Mouse (Mus musculus) intestine, embryonic 14.5 days (tissue): ENCODE data around the gene Serpina3m. TPM values are rescaled to one million over a fixed set of nuclear protein-coding genes. Genes with fewer than 3 reads are reported as not detected.

Source experiments
- ATAC-seq: fragments of 200-750 bp; cut with Nextera tagmentation; replicated peaks from 2 replicates; pipeline ENCODE4 v1.8.0; 2017; ENCODE audit warnings: low read depth, moderate number of reproducible peaks, moderate TSS enrichment, moderate library complexity; ENCODE audit not compliant: low FRiP score, low TSS enrichment
- DNase-seq: peaks from one replicate; pipeline ENCODE4 v3.0.0-alpha.2; 2018; ENCODE audit warnings: low spot score
- H3K27ac ChIP-seq: fragments of 300-500 bp; sonication (generic); 2 replicates; pipeline ENCODE4 v1.5.1; 2014; ENCODE audit warnings: low read depth, mild to moderate bottlenecking, control low read depth
- H3K27me3 ChIP-seq: fragments of 300-500 bp; sonication (generic); replicated peaks from 2 replicates; pipeline ENCODE4 v1.6.1; 2014; ENCODE audit warnings: low read length, control low read depth; ENCODE audit not compliant: control insufficient read depth, insufficient read depth
- H3K36me3 ChIP-seq: fragments of 300-500 bp; sonication (generic); 2 replicates; pipeline ENCODE4 v1.6.1; 2014; ENCODE audit warnings: low read length, control low read depth; ENCODE audit not compliant: control insufficient read depth, insufficient read depth
- H3K4me1 ChIP-seq: fragments of 300-500 bp; sonication (generic); replicated peaks from 2 replicates; pipeline ENCODE4 v1.6.1; 2014; ENCODE audit warnings: low read length, control low read depth, mixed read lengths; ENCODE audit not compliant: control insufficient read depth, insufficient read depth
- H3K4me2 ChIP-seq: fragments of 300-500 bp; sonication (generic); 2 replicates; pipeline ENCODE4 v1.6.1; 2014; ENCODE audit warnings: low read length
- H3K4me3 ChIP-seq: fragments of 300-500 bp; sonication (generic); 2 replicates; pipeline ENCODE4 v1.5.1; 2014; ENCODE audit warnings: low read depth, low read length, control low read depth, mixed read lengths
- H3K9ac ChIP-seq: fragments of 300-500 bp; sonication (generic); 2 replicates; pipeline ENCODE4 v1.6.1; 2014; ENCODE audit warnings: mild to moderate bottlenecking, low read length
- H3K9me3 ChIP-seq: fragments of 300-500 bp; sonication (generic); 2 replicates; pipeline ENCODE4 v1.6.1; 2016; ENCODE audit warnings: low read length, control low read depth; ENCODE audit not compliant: control insufficient read depth
- WGBS: fragments of 180-500 bp; shearing (Covaris S2); extraction: QIAGEN DNeasy Blood & Tissue Kit; methylation state at CpG from one replicate; pipeline ENCODE4 v1.1.7; 2014; 5-methylcytosine and 5-hydroxymethylcytosine counted together
- polyA plus RNA-seq: library from polyadenylated mRNA; unstranded; fragments of >200 nt; fragmentation: Nextera tagmentation; extraction: Ambion mirVana; gene quantifications from 2 replicates; pipeline ENCODE4 v1.2.1, GENCODE M21; 2014

Gene Serpina3m
- polyA plus RNA-seq, 1 experiment from 2014 or later: not detected

DNA sequence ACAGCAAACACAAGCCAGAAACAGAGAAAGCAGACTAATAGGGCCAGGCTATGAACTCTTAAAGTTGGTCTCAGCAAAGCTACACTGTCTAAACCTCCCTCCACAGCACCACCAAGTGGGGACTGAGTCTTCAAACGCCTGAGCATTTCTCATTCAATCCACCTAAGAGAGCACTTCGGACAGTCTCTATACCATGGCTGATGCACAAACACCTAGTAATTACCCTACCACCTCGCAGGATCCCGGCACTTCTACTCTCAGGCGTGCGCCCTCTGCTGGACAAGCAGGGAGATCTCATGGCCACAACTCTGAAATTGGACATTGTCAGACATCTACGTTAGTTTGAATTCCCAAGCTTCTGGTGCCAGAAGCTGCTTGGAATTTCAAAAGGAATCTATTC lies 88.6 kb downstream of the Serpina3m start:
- Histone ChIP-seq H3K4me3 (no peak overlapping the region), H3K27ac (no peak overlapping the region), H3K4me1 (no peaks in the 10 kb centered on the region), H3K9ac (no peak overlapping the region), H3K36me3 (no peaks in the 10 kb centered on the region), H3K27me3 (no peaks in the 10 kb centered on the region), H3K4me2 (no peak overlapping the region), H3K9me3 (no peaks in the 10 kb centered on the region)
- whole genome bisulfite sequencing: 6% methylated on average over 7 of the region's 7 CpGs
- DNase-seq (peak; percentile 76), ATAC-seq (peak; percentile 55; the same call in 1 of the 2 replicates)

DNA sequence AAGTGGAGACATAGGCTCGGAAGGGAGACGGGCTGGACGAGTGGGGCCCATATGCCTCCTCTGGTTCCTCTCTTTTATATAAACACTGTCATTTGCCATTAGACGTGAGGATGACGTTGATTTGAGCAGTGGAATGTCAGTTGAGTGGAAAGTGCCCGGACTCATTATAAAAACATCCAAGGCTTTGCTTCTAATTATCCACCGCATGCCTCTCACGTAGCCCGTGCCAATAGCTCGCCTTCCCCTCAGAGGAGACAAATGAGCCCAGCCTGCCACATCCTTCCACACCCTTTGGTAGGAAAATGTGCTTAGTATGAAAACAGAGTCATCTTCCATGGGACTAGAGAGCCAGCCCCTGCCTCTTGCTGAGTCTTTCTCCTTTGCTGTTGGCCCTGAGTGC lies 93.1 kb downstream of the Serpina3m start:
- no peak overlapping the region for H3K9ac ChIP-seq
- H3K27me3 ChIP-seq: no peaks in the 10 kb centered on the region
- no peaks in the 10 kb centered on the region for H3K4me1 ChIP-seq
- no peak overlapping the region for H3K4me2 ChIP-seq
- no peaks in the 10 kb centered on the region for H3K36me3 ChIP-seq
- DNase-seq (no peak), ATAC-seq (no peak)
- WGBS: 61% methylated on average over 10 of the region's 10 CpGs
- H3K9me3 ChIP-seq: no peaks in the 10 kb centered on the region; the same call in 1 of the 2 replicates
- H3K27ac ChIP-seq: no peak overlapping the region
- no peak overlapping the region for H3K4me3 ChIP-seq

DNA sequence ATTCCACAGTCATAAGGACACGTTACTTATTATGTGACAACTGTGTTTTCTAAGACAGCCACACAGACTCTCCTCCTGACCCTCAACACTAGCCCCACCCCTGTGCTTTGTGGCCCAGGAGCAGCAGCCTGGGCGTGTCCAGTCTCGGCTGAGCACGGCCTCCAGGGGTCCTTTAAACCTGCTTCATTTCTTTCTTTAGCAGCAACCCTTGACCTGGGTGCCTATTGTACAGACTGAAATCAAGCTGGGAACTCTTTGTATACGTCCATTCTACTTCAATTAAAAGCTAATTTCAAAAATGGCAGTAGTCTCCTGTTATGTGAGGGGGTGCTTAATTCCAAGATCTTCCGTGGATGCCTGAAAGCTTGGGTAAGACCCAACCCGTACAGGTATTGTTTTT lies 94.9 kb downstream of the Serpina3m start:
- Histone ChIP-seq H3K4me2 (no peak overlapping the region), H3K36me3 (no peaks in the 10 kb centered on the region), H3K9ac (no peak overlapping the region), H3K9me3 (no peaks in the 10 kb centered on the region; the same call in 1 of the 2 replicates), H3K27ac (no peak overlapping the region), H3K27me3 (no peaks in the 10 kb centered on the region), H3K4me3 (no peak overlapping the region), H3K4me1 (no peaks in the 10 kb centered on the region)
- ATAC-seq (no peak; the same call in 1 of the 2 replicates), DNase-seq (no peak)
- 51% methylated on average over 7 of the region's 7 CpGs for WGBS

GRCm38 (mm10) chr12:104433951-104434735 lies 95.9 kb downstream of the Serpina3m start:
- no peak overlapping the region for H3K27ac ChIP-seq
- no peaks in the 10 kb centered on the region for H3K36me3 ChIP-seq
- no peaks in the 10 kb centered on the region; the same call in 1 of the 2 replicates for H3K9me3 ChIP-seq
- H3K4me1 ChIP-seq: no peaks in the 10 kb centered on the region
- no peak overlapping the region for H3K4me3 ChIP-seq
- ATAC-seq (no peak), DNase-seq (no peak)
- no peaks in the 10 kb centered on the region for H3K27me3 ChIP-seq
- H3K9ac ChIP-seq: no peak overlapping the region
- WGBS: 60% methylated on average over 20 of the region's 20 CpGs
- no peak overlapping the region; the same call in 1 of the 2 replicates for H3K4me2 ChIP-seq

DNA sequence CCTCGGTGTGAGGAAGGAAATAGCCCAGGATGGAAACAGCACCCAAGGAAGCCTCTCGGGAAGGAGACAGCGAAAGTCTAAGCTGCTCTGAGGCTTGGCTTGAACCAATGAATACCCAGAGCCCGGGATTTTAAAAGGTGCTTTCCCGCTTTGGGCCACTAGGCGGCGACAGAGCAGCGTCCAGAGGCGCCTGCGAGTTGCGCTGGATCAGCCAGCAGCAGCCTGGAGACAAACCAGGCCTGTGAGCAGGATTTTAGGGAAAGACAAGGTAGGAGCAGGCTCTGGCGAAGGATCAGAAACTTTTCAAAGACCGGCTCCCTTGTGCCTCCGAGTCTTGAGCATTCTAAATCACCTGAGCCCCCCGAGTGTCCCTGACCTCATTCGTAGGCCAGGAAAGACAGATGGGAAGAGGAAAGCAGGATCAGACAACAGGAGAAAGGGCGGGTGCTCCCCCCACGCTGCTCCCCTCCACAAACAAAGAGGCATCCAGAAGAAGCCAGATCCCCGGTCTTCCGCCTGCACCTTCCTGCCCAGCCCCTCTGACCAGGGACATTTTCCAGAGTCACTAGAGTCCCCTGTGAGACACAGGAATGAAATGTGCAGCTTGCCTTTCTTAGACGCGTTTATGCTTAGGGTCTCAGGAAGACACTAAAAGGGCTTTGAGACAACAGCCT lies 101.9 kb downstream of the Serpina3m start:
- ATAC-seq (peak; percentile 82), DNase-seq (peak; percentile 99)
- Histone ChIP-seq H3K4me2 (peak overlapping the region; percentile 16; the same call in 1 of the 2 replicates), H3K9ac (no peak overlapping the region), H3K9me3 (no peaks in the 10 kb centered on the region), H3K4me3 (no peak overlapping the region), H3K36me3 (no peaks in the 10 kb centered on the region), H3K27me3 (no peaks in the 10 kb centered on the region), H3K27ac (no peak overlapping the region), H3K4me1 (no peaks in the 10 kb centered on the region)
- WGBS: 6% methylated on average over 22 of the region's 22 CpGs

DNA sequence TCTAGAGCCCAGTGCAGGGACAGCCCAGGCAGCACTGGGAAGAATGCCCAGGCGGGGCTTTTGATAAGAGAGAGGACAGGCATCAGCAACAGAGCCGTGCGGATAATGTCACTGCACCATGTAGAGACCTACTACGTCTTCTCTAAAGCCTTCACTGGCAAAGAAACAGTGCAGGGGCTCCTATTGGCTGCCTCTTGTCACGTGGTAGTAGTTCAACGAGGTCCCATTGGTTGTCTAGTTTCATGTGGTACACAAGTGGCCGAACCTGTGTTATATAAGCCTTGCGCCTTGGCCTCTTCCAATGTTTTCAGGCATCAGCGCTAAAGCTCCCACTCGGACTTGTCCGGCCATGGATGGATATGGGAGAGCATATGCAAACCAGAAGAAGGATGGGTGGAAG lies 105.4 kb downstream of the Serpina3m start:
- no peaks in the 10 kb centered on the region for H3K4me1 ChIP-seq
- H3K9me3 ChIP-seq: no peaks in the 10 kb centered on the region
- DNase-seq (no peak), ATAC-seq (no peak)
- H3K27me3 ChIP-seq: no peaks in the 10 kb centered on the region
- no peak overlapping the region for H3K4me2 ChIP-seq
- no peak overlapping the region for H3K4me3 ChIP-seq
- no peak overlapping the region for H3K27ac ChIP-seq
- 85% methylated on average over 11 of the region's 11 CpGs for WGBS
- H3K9ac ChIP-seq: no peak overlapping the region
- H3K36me3 ChIP-seq: no peaks in the 10 kb centered on the region

Other genes with a start within 250 kb of the Serpina3m start
- gene Serpina5, start 237.4 kb upstream of the Serpina3m start, polyA plus RNA-seq: not detected in 2 replicates
- gene Serpina3a, start 225.8 kb upstream of the Serpina3m start, polyA plus RNA-seq: not detected in 2 replicates
- gene Serpina3b, start 210.5 kb upstream of the Serpina3m start, polyA plus RNA-seq: 0.13 TPM in 1 of 2 replicates, not detected in the other
- gene Serpina3c, start 184.6 kb upstream of the Serpina3m start, polyA plus RNA-seq: not detected in 2 replicates
- 0.12 and 0.17 TPM in 2 replicates for gene Serpina3f, start 123.9 kb upstream of the Serpina3m start, polyA plus RNA-seq
- 2.2 and 2.7 TPM in 2 replicates for gene Serpina3g, start 102.2 kb upstream of the Serpina3m start, polyA plus RNA-seq
- not detected in 2 replicates for gene Serpina3i, start 75.4 kb upstream of the Serpina3m start, polyA plus RNA-seq
- not detected in 2 replicates for gene Serpina3j, start 23.9 kb upstream of the Serpina3m start, polyA plus RNA-seq
- gene Serpina3k, start within 50 bp of the Serpina3m start, polyA plus RNA-seq: not detected in 2 replicates
- not detected in 2 replicates for gene Serpina3n, start 68.2 kb downstream of the Serpina3m start, polyA plus RNA-seq
- 0.38 TPM in 1 of 2 replicates, not detected in the other for gene Gsc, start 134.8 kb downstream of the Serpina3m start, polyA plus RNA-seq